Mouse (Mus musculus) C2C12 (cell line): ENCODE data around the gene Sez6l. TPM values are rescaled to one million over a fixed set of nuclear protein-coding genes. Genes with fewer than 3 reads are reported as not detected.

Experiments
- H3K27me3 ChIP-seq: one replicate; pipeline ENCODE4 v1.6.1; 2011; ENCODE audit not compliant: control insufficient read depth, insufficient read depth, insufficient read length
- H3K36me3 ChIP-seq: one replicate; pipeline ENCODE4 v1.6.1; 2011; ENCODE audit not compliant: control insufficient read depth, insufficient read depth
- H3K4me3 ChIP-seq: one replicate; pipeline ENCODE4 v1.5.1; 2011; ENCODE audit warnings: mild to moderate bottlenecking, control low read depth; ENCODE audit not compliant: poor library complexity, insufficient read depth, severe bottlenecking
- H3K79me2 ChIP-seq: one replicate; pipeline ENCODE4 v1.6.1; 2011; ENCODE audit not compliant: control insufficient read depth, insufficient read depth
- H3K79me3 ChIP-seq: one replicate; pipeline ENCODE4 v1.6.1; 2011; ENCODE audit warnings: low read depth, control low read depth
- H3ac ChIP-seq: one replicate; pipeline ENCODE3; 2011; ENCODE audit warnings: low read depth; ENCODE audit not compliant: control insufficient read depth, insufficient read length
- CEBPB ChIP-seq: IDR thresholded peaks from one replicate; pipeline ENCODE4 v1.6.1; 2011; ENCODE audit warnings: low read depth, mild to moderate bottlenecking, control low read depth, moderate library complexity
- CTCF ChIP-seq: IDR thresholded peaks from one replicate; pipeline ENCODE4 v1.5.1; 2011; ENCODE audit not compliant: control insufficient read depth, insufficient read depth, insufficient read length
- FOSL1 ChIP-seq: IDR thresholded peaks from one replicate; pipeline ENCODE4 v1.8.0; 2011; ENCODE audit warnings: mild to moderate bottlenecking, low read length; ENCODE audit not compliant: poor library complexity, insufficient read depth, severe bottlenecking
- MAX ChIP-seq: IDR thresholded peaks from one replicate; pipeline ENCODE4 v1.6.1; 2011; ENCODE audit warnings: mild to moderate bottlenecking, control low read depth
- MYOD1 ChIP-seq: IDR thresholded peaks from one replicate; pipeline ENCODE4 v1.6.1; 2011; ENCODE audit warnings: low read depth; ENCODE audit not compliant: control insufficient read depth, insufficient read length
- MYOG ChIP-seq: IDR thresholded peaks from one replicate; pipeline ENCODE4 v1.6.1; 2011; ENCODE audit not compliant: control insufficient read depth, insufficient read length; ENCODE audit errors: extremely low read depth
- USF1 ChIP-seq: IDR thresholded peaks from one replicate; pipeline ENCODE4 v1.6.1; 2011; ENCODE audit warnings: low read depth, mild to moderate bottlenecking, control low read depth, moderate library complexity
- polyA plus RNA-seq: library from polyadenylated mRNA; unstranded; fragments of >200 nt; fragmentation: generic; extraction: Trizol; gene quantifications from one replicate; pipeline ENCODE4 v1.2.1, GENCODE M21; 2012; ENCODE audit warnings: missing spikeins

Gene Sez6l
- polyA plus RNA-seq, 1 experiment: not detected

- Histone ChIP-seq H3K79me3 (no peaks in the 10 kb centered on the region), H3K36me3 (peaks cover 29% of the 10 kb centered on the region), H3K27me3 (no peaks in the 10 kb centered on the region), H3ac (no peak overlapping the region), H3K4me3 (no peak overlapping the region), H3K79me2 (peaks cover 18% of the 10 kb centered on the region)
- TF ChIP-seq MYOG: no peak
- no peak for TF ChIP-seq USF1
- TF ChIP-seq CTCF: no peak
- no peak for TF ChIP-seq FOSL1
- TF ChIP-seq MAX: no peak
- TF ChIP-seq MYOD1: no peak
- no peak for TF ChIP-seq CEBPB
These were observed 205.1 kb downstream of the Sez6l start for GRCm38 (mm10) chr5:112371933-112372332.

GRCm38 (mm10) chr5:112370236-112370813, 206.7 kb downstream of the Sez6l start:
- Histone ChIP-seq H3ac (no peak overlapping the region), H3K27me3 (no peaks in the 10 kb centered on the region), H3K79me3 (no peaks in the 10 kb centered on the region), H3K36me3 (peaks cover 31% of the 10 kb centered on the region), H3K79me2 (peaks cover 18% of the 10 kb centered on the region), H3K4me3 (no peak overlapping the region)
- TF ChIP-seq MYOG: no peak
- TF ChIP-seq FOSL1: no peak
- no peak for TF ChIP-seq CTCF
- no peak for TF ChIP-seq MYOD1
- TF ChIP-seq USF1: no peak
- TF ChIP-seq CEBPB: no peak
- no peak for TF ChIP-seq MAX

- peaks cover 30% of the 10 kb centered on the region for H3K36me3 ChIP-seq
- H3K4me3 ChIP-seq: no peak overlapping the region
- no peak for TF ChIP-seq CEBPB
- TF ChIP-seq USF1: no peak
- TF ChIP-seq MYOG: no peak
- no peak for TF ChIP-seq MAX
- TF ChIP-seq CTCF: no peak
- no peak for TF ChIP-seq FOSL1
- no peak for TF ChIP-seq MYOD1
- H3K27me3 ChIP-seq: no peaks in the 10 kb centered on the region
- no peak overlapping the region for H3ac ChIP-seq
- no peaks in the 10 kb centered on the region for H3K79me3 ChIP-seq
- H3K79me2 ChIP-seq: peaks cover 18% of the 10 kb centered on the region
These were observed 207.7 kb downstream of the Sez6l start for GRCm38 (mm10) chr5:112369326-112369725.

Other genes with a start within 250 kb of the Sez6l start
- gene Srrd, start 234.1 kb downstream of the Sez6l start, polyA plus RNA-seq: 26.2 TPM
- gene Hps4, start 234.1 kb downstream of the Sez6l start, polyA plus RNA-seq: 16.1 TPM
- gene Gm6583, start 221.2 kb downstream of the Sez6l start, polyA plus RNA-seq: 0.04 TPM
- gene Asphd2, start 182.3 kb downstream of the Sez6l start, polyA plus RNA-seq: 10.8 TPM
- not detected for gene Gm6588, start 127.8 kb downstream of the Sez6l start, polyA plus RNA-seq